Mouse (Mus musculus) cerebellum, postnatal 25 days (tissue): ENCODE results near the gene Efl1.

Experiments used
- DNase-seq, 2 experiments: peaks; one replicate each; pipeline ENCODE4 v3.0.0; 2021; ENCODE audit warnings: mixed read lengths in 2 of 2

Efl1 gene

DNA sequence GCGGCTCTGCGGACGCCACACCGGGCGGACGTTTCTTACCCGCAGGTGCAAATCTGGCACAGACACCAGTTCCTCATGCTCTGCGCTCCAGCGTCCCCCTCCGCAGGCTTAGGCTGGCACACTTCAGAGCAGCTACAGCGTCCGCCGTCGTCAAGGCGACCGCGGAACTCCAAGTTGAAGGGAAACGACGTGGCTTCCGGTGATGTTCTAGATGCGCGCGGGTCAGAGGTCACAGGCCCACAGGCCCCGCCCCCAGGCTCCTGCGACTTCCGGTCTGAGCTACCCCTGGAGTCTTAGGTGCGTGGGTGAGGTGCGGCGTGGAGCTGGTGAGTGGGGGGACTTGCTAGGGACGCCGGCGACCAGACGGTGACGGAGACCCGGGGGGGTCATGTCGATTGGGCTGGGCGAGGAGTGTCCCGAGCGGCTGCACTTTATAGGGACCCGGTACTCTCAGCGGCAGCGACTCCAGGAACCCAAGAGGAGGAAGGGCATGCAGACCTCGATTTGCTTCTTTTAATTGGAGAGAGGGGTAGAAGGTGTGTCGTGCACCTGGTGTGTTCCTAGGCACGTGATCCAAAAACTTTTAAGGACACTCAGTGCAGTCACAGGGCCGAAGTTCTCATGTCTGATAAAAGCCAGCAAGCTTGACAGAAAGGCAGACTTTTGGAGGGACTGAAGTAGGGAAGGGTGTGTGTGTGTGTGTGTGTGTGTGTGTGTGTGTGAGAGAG, at the start of gene Efl1, which contains the start of gene Saxo2:
Gene Efl1, plus strand, starts transcription at position 262 of the 728 bp plus-strand sequence.
Gene Saxo2, minus strand, starts transcription at position 176 of the 728 bp plus-strand sequence.
- peak; percentile 95 to 98 for DNase-seq

DNA sequence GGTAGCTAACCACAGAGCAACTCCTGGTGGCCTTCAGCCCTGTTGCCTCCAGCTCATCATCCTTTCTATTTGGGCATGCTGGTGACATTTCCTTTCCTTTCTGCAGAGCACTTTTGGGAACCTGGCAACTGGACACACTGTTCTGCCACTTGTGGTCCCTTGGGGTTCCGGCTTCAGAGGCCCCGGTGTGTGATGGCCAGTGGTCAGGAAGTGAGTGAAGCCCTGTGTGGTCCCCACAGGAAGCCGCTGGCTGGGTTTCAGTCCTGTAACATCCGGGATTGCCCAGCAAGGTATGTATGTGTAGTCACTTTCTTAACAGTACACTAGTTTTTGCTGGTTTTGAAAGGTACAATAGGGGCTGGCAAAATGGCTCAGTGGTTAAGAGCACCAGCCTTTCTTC, 46.4 kb upstream of the Efl1 start:
- no peak for DNase-seq

DNA sequence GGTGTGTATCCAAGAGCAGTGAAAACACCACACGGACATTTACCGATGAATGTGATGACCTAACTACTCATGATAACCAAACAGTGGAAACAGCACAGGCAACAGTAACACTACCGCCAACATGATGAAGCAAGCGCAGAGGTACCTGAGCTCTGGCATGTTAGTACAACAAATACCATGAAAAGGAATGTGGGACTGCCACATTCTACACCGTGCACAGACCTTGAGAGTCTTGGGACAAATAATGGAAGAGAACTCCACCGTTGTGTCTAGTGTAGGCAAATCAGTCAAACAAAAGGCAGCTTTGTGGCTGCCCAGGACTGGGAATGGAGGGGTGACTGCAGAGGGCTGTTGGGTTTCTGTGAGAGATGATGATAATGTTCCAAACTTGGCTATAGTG, 43.0 kb upstream of the Efl1 start:
- DNase-seq: no peak

DNA sequence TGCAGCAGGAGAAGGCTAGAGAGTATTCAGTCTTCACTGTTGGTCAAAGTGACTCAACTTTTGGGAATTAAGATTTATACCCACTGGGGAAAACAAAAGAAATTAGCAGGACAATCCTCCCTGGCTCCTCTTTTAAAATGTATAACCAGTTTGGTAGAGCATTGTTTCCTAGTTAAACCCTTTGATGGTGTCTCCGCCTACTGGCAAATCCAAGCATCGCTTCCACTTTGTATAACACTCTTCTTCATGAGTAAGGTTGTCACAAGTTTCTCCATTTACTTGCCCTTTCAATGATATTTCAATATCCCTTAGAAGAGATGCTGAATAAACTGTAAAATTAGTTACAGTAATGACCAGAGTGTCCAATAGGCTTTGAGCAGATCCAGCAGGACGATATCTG, 38.8 kb upstream of the Efl1 start:
- DNase-seq: peak in 1 of 2 experiments; percentile 7

DNA sequence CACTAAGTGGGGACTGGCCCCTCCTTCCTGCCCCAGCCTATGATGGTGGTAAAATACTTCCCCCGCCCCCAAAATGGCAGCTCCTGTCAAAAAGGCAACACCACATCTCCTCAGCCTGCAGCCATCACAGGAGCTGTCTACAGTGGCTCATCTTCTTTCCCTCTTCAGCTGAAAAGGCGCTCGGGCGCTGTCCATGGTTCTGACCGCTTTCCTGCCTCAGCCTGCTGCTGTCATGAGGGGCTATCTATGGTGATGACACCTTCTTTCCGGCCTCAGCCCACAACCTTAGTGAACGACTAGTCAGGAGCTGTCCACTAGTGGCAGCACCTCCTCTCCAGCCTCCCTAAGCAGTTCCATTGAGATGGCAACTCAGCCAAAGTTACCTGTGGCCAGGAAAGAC, 23.1 kb upstream of the Efl1 start:
- DNase-seq: no peak

DNA sequence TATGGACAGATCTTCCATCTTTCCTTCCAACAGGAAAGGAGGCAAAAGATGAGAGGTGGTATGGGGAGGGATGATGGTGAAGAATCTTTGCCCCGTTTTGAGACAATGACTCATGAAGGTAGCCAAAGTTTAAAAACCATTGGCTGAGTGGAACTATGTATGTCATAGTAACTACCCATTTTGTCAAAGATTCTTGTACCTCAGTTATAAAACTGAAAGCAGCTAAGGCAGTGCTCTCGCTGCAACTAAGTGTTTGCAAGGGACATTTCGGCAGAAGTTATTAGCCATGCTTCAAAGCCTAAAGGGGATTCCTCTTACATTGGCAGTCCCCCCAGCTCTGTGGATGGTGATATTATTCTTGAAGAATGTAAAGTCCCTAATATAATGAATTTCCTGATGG, 1.2 kb upstream of the Efl1 start:
- no peak for DNase-seq

DNA sequence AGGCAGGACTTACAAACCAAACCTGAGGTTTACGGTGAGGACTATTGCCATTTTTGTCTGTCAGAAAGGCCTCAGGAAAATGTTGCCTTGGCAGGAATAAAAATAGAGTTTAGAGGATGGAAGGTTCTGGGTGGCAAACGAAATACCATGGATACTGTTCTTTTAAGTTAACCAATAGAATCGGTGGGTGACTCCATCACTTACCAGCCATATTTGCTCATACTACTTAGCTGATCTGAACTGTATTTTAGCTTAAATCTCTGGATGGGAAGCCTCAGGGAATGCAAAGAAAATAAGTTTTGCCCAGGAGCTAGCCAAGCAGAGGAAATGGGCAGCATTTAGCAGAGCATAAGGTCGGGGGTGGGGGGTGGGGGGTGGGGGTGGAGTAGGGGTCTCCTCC, 505 bp upstream of the Efl1 start:
- no peak for DNase-seq

DNA sequence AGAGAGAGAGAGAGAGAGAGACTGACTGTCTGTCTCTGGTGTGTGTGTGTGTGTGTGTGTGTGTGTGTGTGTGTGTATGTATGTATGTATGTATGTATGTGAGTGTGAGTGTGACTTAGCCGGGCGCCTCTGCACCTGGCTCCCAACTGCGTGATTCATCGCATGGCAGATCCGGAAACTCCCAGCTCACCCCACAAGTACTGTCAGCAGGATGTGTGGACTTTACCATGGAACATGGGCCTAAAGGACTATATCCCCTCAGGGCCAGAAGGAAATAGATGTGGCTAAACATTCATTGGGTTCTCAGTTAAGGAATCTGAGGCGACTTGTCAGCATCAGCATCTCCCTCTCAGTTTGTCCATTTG, 649 bp downstream of the Efl1 start:
- no peak for DNase-seq

DNA sequence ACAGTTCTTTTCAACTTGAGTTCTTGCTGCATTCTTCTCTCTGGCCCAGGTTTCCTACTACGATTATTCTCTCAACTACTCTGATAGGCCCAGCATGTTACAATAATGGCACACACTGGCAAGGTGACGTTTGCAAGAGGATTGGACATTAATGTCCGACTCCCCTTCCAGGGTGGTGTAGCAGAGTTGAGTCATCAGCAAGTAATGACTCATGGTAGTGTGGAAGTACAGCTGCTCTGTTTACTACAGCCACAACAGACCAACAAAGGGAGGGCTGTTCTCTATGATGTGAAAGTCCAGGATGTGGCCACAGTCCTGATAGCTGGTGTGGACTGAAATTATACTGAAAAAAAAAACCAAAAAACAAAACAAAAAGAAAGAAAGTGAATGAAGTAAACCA, 16.2 kb downstream of the Efl1 start:
- DNase-seq: no peak

DNA sequence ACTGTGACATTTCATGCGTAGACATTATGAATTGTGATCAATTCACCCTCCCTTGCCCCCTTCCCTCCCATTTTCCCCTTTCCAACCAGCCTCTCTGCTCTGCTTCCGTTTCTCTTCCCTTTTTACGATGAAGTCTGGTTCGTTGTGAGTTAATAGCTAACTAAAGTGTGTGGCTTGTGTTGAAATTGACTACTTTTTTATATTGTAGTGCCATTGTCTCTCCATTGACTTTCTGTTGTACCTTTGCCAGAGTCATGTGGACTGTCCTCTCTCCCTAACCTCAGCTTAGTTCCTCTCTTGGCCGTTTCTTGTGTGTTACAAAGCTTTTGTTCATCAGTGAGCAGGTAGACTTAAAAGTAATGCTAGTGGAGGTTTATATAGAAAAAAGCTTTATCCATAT, 27.6 kb downstream of the Efl1 start:
- DNase-seq: no peak

DNA sequence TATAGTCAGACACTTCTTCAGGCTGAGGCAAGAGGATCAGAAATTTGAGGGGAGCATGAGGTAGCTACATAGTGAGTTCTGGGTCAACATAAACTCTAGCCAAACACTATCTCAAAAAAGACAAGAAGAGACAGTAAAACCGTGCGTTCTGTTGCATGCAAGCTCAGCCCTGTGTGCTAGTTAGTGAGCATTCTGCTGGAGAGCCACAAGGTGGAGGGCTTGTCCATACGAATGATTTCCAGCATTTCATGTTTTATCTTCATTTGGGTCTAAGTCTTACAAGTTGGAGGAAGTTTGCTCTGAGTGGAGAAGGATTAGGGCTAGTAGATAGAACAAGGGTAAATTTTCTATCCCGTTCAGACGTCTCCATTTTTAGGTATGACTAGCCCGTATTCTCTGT, 28.4 kb downstream of the Efl1 start:
- no peak for DNase-seq

DNA sequence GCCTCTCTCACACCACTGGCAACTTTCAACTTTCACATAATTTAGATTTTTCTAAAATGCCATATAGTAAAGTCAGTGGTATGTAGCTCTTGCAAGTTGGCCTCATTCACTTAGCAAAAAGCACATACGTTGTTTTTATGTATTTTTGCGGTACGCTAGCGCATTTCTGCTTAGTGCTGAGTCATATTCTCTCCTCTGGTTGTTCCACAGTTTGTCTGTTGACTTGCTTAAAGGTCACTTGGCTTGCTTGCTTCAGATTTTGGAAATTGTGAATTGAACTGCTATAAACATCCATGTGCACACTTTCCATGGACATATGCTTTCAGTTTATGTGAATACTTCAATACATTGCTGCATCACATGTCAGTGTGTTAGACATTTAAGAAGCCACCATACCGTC, 31.5 kb downstream of the Efl1 start:
- DNase-seq: no peak

DNA sequence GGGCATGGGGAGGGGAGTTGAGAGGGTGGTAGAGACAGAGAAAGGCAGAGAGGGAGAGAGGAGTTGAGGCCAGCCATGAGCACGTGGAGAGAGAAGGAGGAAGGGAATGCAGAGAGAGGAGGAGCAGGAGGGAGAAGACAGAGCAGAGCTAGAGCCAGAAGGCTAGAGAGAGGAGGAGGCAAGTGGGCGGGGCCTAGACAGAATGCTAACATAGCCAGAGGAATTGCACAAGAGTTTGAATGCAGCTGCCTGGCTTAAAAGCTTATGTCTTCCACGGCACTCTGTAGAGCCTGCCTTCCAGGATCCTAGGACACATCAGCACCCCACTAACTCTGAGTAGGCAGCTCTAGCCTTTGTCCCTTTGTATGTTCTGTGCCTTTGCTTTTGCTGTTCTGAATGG, 40.3 kb downstream of the Efl1 start:
- peak in 1 of 2 experiments; percentile 16 for DNase-seq

DNA sequence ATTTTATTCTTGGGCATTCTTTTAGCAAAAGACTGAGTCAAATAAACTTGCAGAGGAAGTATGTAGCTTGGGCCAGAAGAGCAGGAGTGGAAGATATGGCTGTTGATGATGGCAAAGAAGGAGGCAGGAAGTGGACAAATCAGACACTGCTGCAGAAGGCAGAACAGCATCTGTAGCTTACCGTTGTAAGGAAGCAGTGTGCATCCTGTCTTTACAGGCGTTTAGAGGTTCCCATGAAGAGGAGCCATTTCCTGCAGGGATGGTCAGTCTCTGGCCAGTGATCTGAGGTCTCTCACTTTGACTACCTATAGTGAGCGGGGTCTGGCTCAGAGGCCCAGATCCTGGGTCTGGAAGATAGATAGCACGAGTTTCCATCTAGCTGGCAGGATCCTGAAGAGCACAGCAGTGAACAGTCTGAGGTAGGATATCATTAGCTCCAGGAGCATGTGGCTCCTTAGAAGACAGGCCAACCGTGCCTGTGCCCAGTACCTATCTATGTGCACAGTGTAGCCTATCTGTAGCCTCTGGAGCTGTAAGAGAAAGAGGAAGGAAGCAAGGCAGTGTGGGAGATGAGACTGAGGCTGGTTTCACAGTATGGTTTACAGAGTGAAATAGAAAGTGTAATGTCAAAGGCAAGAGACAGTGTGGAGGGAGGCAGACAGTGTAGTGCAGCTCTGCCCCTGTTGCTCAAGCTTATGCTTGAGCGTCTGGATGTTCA, 42.8 kb downstream of the Efl1 start:
- no peak for DNase-seq

DNA sequence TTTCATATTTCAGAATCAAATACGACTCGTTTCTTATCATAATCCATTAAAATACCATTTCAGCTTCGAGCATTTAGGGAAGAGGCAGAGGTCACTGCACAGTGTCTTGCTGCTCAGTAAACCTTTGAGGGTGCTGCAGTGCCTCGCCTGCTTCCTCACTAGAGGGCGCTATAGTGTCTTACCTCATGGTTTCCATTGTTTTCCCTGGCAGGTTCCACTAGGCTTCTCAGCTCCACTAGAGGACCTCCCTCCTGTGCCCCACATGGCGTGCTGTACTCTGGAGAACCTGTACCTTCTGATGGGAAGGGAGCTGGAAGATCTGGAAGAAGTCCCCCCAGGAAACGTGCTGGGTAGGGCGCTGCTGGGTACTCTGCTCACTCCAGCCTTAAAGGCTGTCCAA, 49.3 kb downstream of the Efl1 start:
- DNase-seq: no peak

DNA sequence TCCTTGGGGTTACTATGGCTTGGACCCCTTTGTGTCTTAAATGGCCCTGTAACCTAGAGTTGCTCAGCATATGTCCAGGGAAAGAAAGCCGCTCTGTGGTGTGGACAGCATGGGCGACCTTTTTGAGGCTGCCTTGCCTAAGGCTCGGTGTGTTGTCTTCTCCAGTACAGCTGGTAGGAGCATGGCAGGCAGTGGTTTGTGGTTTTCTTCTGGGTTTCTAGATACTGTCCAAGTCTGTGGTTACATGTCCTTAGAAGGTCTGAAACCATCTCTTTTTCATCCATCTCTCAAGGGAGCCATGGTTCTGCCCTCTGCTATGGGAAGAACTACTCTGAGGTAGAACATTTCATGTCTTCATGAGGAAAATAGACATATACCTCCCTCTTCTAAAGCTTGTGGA, 50.6 kb downstream of the Efl1 start:
- DNase-seq: no peak

DNA sequence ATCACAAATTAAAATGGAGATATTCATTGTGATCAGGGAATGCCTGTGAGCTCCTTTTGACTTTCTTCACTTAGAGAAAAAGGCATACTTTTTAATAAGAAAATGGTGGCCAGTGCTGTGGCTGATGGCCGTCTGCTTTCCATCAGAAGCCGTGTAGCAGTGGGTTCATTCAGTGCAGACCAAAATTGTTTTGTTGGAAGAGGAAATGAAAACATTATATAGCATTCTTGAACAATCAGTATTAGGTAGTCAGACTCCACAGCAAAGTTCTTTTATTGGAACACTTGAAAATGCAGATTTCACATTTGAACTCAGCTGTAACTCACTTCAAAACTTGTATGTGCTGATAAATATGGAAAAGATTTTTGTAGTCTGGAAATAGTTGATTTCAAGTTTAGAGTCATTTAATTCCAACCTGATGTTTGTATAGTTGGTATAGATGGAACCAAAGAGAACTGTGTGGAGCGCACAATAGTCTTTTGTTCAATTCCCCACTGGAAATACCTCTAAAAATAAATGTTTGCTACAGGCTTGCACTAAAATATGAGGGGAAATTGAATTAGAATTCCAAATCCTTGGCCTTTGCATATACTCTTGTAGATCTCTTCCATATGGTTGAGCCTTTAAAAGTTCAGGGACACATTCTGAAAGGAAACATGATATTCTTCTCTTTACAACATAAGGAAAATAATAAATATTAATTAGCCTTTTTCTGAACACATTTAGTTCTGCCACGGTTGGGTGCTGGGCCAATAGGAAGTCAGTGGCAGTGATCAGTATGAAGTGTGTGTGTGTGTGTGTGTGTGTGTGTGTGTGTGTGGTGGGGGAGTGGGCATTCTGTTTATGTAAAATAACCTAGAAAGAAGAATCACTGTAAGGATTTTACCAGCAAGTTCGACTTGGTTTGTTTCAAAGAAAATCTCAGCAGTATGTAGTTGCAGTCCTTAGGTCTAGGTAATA, 54.2 kb downstream of the Efl1 start:
- no peak for DNase-seq

DNA sequence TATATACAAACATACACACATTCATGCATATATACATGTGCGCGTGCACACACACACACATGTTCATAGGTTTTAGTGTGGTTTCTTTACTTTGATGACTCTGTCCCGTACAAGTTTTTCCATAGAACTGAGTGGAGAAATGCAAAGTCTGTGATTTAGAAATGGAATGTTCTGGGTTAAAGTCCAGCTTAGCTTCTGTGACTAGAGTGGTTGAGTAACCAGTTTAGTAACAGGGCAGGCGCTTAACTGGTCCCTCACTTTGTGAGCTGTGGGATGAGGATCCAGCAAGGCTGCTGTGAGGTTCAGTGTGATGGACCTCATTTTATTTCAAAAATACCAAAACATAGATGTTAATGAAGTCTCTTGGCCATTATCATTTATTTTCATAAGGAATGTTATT, 60.8 kb downstream of the Efl1 start:
- no peak for DNase-seq

DNA sequence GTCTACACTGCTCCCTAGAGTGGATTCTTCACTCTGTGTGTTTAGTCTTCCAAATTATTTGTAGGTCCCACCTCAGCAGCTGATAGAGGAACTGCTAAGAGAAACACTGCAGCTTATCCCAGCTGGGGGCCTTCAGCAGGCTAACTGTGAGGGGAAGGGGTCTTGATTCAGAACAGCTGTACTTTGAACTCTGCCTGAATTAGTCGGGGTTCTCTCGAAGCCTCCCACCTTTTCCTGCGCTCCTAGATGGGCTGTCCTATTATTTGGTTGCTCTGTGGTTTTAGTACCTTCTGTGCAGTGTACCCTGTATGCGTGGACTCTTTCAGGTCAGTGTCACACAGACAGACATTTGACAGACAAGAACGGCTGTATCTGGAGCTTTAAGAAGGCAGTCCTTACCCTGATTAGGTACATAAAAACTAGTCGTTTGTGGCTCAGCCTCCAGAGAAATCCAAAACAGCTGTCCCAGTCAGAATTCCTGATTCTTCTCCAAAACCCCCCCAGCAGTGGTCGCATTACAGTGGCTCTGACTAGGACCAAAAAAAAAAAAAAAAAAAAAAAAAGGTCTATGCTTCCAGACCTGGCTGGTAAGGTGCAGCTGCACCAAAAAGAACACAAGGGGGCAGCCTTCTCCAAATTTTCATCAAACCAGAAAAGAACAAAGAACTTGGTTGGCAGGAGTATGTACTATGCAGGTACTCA, 66.9 kb downstream of the Efl1 start:
- peak; percentile 54 to 67 for DNase-seq

DNA sequence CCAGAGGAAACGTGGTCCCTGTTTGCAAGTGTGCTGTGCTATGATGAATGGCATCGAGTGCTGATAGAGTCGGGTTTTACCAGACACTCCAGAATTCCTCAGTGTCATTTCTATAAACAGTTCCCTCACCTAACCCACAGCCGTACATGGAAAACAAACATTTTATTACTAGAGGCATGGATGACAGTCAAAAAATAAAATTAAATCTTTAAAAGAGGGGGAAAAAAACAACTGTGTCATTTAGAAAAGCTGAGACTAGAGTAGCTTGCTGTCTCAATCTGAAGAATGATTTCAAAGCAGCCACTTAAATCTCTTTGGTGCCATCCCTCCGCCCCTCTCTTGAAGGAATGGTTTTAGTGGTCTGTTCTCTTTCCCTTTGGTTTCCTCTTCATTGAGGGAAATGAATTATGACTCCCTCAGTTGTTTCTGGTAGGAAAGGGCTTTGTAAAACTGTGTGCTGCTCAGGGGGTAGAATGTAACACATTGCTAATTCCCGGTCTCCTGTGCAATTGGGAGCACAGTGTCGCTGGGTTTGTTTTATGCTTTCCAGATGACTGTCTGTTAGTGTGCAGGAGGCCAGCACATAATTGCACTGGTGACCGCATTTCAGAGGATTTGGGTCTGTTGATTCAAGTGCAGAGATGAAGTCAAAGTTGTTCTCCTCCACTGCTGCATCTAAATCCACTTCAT, 67.6 kb downstream of the Efl1 start:
- no peak for DNase-seq

DNA sequence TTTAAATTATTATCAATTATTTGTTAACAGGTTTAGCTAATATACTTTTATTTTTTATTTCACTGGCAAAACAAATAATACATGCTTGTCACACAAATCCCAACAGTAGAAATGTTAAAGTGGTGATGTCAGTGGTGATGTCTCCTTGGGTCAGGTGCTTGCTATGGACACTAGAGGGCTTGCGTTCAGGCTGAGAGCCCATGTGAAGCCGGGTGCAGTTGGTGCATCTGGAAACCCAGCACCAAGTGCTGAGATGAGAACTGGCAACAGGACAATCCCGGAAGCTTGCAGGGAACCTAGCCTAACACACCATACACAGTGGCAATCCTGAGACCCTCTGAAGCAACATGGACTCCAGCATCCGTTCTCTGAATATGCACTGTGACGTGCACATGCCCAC, 70.9 kb downstream of the Efl1 start:
- DNase-seq: peak in 1 of 2 experiments; percentile 28

DNA sequence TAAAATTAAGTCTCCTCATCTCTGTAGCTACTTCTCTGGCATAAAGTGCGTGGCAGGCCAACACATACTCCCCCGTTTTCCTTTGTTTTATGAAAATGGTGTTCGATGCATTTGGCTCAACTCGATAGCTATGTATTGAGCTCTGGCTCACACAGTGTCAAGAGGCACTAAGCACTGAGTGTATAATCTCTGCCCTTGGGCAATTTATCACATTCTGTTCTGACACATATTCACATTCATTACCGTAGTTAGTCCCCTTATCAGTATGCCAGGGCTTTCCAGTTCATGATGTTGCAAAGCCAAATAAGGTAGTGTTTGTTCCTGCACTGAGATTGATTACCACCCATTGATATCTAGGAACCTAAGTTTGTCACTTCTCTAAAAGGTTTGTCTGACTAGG, 71.3 kb downstream of the Efl1 start:
- DNase-seq: no peak
